Mouse (Mus musculus): ENCODE measurements around the gene Copa. TPM values are rescaled to one million over a fixed set of nuclear protein-coding genes. Genes with fewer than 3 reads are reported as not detected.

The Copa gene
- polyA plus RNA-seq, 2 experiments = 28.9 to 49.6 TPM

GRCm38 (mm10) chr1:172154536-172154935, 72.2 kb downstream of the Copa start:
- Histone ChIP-seq H3K27me3 (ENCODE audit: control insufficient read depth, insufficient read depth, low read length) (no peaks in the 10 kb centered on the region), H3K9ac (replicated peaks) (no peak overlapping the region), H3K4me2 (ENCODE audit: low read depth) (no peak overlapping the region), H3K4me1 (replicated peaks; ENCODE audit: control insufficient read depth in 2 of 2, insufficient read depth in 2 of 2, low read length in 1 of 2) (peaks cover 5 to 14% of the 10 kb centered on the region in 2 experiments; a peak in 3 of 4 replicates), H3K36me3 (replicated peaks; ENCODE audit: control insufficient read depth, insufficient read depth, low read depth) (peaks cover 57% of the 10 kb centered on the region), H3K9me3 (ENCODE audit: control insufficient read depth, low read length) (no peaks in the 10 kb centered on the region), H3K4me3 (ENCODE audit: insufficient read depth in 1 of 2, low read depth in 2 of 2, low read length in 2 of 2) (no peak overlapping the region), H3K27ac (no peak overlapping the region)
- ATAC-seq (ENCODE audit: insufficient read depth) (no peak), DNase-seq (ENCODE audit: low read depth in 3 of 3, low spot score in 3 of 3) (no peak)
- TF ChIP-seq CTCF (IDR thresholded peaks at IDR 0.05; ENCODE audit: low read depth) = no peak
- no peak for TF ChIP-seq EP300 (IDR thresholded peaks at IDR 0.05; ENCODE audit: low read depth)
- 81% methylated on average over 3 of the region's 3 CpGs for WGBS (ENCODE audit: insufficient replicate concordance)

- Histone ChIP-seq H3K27ac (no peak overlapping the region), H3K36me3 (replicated peaks; ENCODE audit: control insufficient read depth, insufficient read depth, low read depth) (peaks cover 51% of the 10 kb centered on the region), H3K4me1 (replicated peaks; ENCODE audit: control insufficient read depth in 2 of 2, insufficient read depth in 2 of 2, low read length in 1 of 2) (peaks cover under 1 to 10% of the 10 kb centered on the region in 2 experiments; a peak in 2 of 4 replicates)
These were observed 73.2 kb downstream of the Copa start for GRCm38 (mm10) chr1:172155518-172155917.

GRCm38 (mm10) chr1:172159970-172160369, 77.6 kb downstream of the Copa start:
- Histone ChIP-seq H3K27ac (no peak overlapping the region), H3K4me3 (ENCODE audit: insufficient read depth in 1 of 2, low read depth in 2 of 2, low read length in 2 of 2) (no peak overlapping the region), H3K9me3 (ENCODE audit: control insufficient read depth, low read length) (no peaks in the 10 kb centered on the region), H3K4me1 (replicated peaks; ENCODE audit: control insufficient read depth in 2 of 2, insufficient read depth in 2 of 2, low read length in 1 of 2) (peaks cover 3 to 4% of the 10 kb centered on the region in 2 experiments; a peak in 2 of 4 replicates), H3K9ac (replicated peaks) (no peak overlapping the region), H3K27me3 (ENCODE audit: control insufficient read depth, insufficient read depth, low read length) (no peaks in the 10 kb centered on the region), H3K4me2 (ENCODE audit: low read depth) (no peak overlapping the region), H3K36me3 (replicated peaks; ENCODE audit: control insufficient read depth, insufficient read depth, low read depth) (peaks cover 18% of the 10 kb centered on the region)
- no peak for DNase-seq (ENCODE audit: low read depth in 3 of 3, low spot score in 3 of 3)
- 74% methylated on average over 4 of the region's 4 CpGs for WGBS (ENCODE audit: insufficient replicate concordance)
- no peak for ATAC-seq (ENCODE audit: insufficient read depth)
- no peak for TF ChIP-seq EP300 (IDR thresholded peaks at IDR 0.05; ENCODE audit: low read depth)
- no peak for TF ChIP-seq CTCF (IDR thresholded peaks at IDR 0.05; ENCODE audit: low read depth)

More at GRCm38 (mm10) chr1:172155518-172155917, 73.2 kb downstream of the Copa start:
- H3K4me2 ChIP-seq (ENCODE audit: low read depth) = no peak overlapping the region
- H3K9ac ChIP-seq (replicated peaks) = no peak overlapping the region
- no peaks in the 10 kb centered on the region for H3K27me3 ChIP-seq (ENCODE audit: control insufficient read depth, insufficient read depth, low read length)
- DNase-seq (ENCODE audit: low read depth in 3 of 3, low spot score in 3 of 3) (no peak), ATAC-seq (ENCODE audit: insufficient read depth) (no peak)
- H3K4me3 ChIP-seq (ENCODE audit: insufficient read depth in 1 of 2, low read depth in 2 of 2, low read length in 2 of 2) = no peak overlapping the region
- H3K9me3 ChIP-seq (ENCODE audit: control insufficient read depth, low read length) = no peaks in the 10 kb centered on the region
- no peak for TF ChIP-seq EP300 (IDR thresholded peaks at IDR 0.05; ENCODE audit: low read depth)
- no peak for TF ChIP-seq CTCF (IDR thresholded peaks at IDR 0.05; ENCODE audit: low read depth)
- whole genome bisulfite sequencing (ENCODE audit: insufficient replicate concordance) = 66% methylated on average over 3 of the region's 3 CpGs

GRCm38 (mm10) chr1:172160508-172160907, 78.2 kb downstream of the Copa start:
- Histone ChIP-seq H3K36me3 (replicated peaks; ENCODE audit: control insufficient read depth, insufficient read depth, low read depth) (peaks cover 20% of the 10 kb centered on the region), H3K9me3 (ENCODE audit: control insufficient read depth, low read length) (no peaks in the 10 kb centered on the region), H3K4me3 (ENCODE audit: insufficient read depth in 1 of 2, low read depth in 2 of 2, low read length in 2 of 2) (no peak overlapping the region), H3K27ac (no peak overlapping the region), H3K4me1 (replicated peaks; ENCODE audit: control insufficient read depth in 2 of 2, insufficient read depth in 2 of 2, low read length in 1 of 2) (peaks cover 3 to 4% of the 10 kb centered on the region in 2 experiments; a peak in 2 of 4 replicates), H3K9ac (replicated peaks) (no peak overlapping the region), H3K4me2 (ENCODE audit: low read depth) (no peak overlapping the region), H3K27me3 (ENCODE audit: control insufficient read depth, insufficient read depth, low read length) (no peaks in the 10 kb centered on the region)
- TF ChIP-seq CTCF (IDR thresholded peaks at IDR 0.05; ENCODE audit: low read depth) = no peak
- TF ChIP-seq EP300 (IDR thresholded peaks at IDR 0.05; ENCODE audit: low read depth) = no peak
- no peak for DNase-seq (ENCODE audit: low read depth in 3 of 3, low spot score in 3 of 3)
- no peak for ATAC-seq (ENCODE audit: insufficient read depth)

- H3K27ac ChIP-seq = no peak overlapping the region
- DNase-seq (ENCODE audit: low read depth in 3 of 3, low spot score in 3 of 3) = no peak
- 83% methylated on average over 1 of the region's 1 CpGs for WGBS (ENCODE audit: insufficient replicate concordance)
- H3K4me3 ChIP-seq (ENCODE audit: insufficient read depth in 1 of 2, low read depth in 2 of 2, low read length in 2 of 2) = no peak overlapping the region
- no peak for ATAC-seq (ENCODE audit: insufficient read depth)
- H3K9ac ChIP-seq (replicated peaks) = no peak overlapping the region
- H3K4me2 ChIP-seq (ENCODE audit: low read depth) = no peak overlapping the region
- H3K27me3 ChIP-seq (ENCODE audit: control insufficient read depth, insufficient read depth, low read length) = no peaks in the 10 kb centered on the region
- H3K9me3 ChIP-seq (ENCODE audit: control insufficient read depth, low read length) = no peaks in the 10 kb centered on the region
- no peak for TF ChIP-seq EP300 (IDR thresholded peaks at IDR 0.05; ENCODE audit: low read depth)
- TF ChIP-seq CTCF (IDR thresholded peaks at IDR 0.05; ENCODE audit: low read depth) = peak; percentile 49; the same call in 1 of the 2 replicates
- peaks cover 3 to 4% of the 10 kb centered on the region in 2 experiments; a peak in 2 of 4 replicates for H3K4me1 ChIP-seq (replicated peaks; ENCODE audit: control insufficient read depth in 2 of 2, insufficient read depth in 2 of 2, low read length in 1 of 2)
- peaks cover 23% of the 10 kb centered on the region for H3K36me3 ChIP-seq (replicated peaks; ENCODE audit: control insufficient read depth, insufficient read depth, low read depth)
These were observed 79.7 kb downstream of the Copa start for GRCm38 (mm10) chr1:172162009-172162408.

All from liver, embryonic 14.5 days (tissue).